Mouse (Mus musculus) left cerebral cortex, postnatal 4 days (tissue): ENCODE measurements around the gene Mrgprf. TPM values are rescaled to one million over a fixed set of nuclear protein-coding genes. Genes with fewer than 3 reads are reported as not detected.

Source experiments
- DNase-seq: peaks from one replicate; pipeline ENCODE4 v3.0.0-alpha.2; 2022
- intact Hi-C: fragments of 180-260 bp; cut with DNase I; formaldehyde crosslinking; loops from one replicate; pipeline ENCODE4 v1.15.1; 2025
- total RNA-seq, 2 experiments: library from RNA; stranded (reverse); gene quantifications; 2 replicates each; pipeline ENCODE4 v1.2.3; 2021

Gene Mrgprf
- 1 to 10 TPM; 2.2 to 3.0 TPM for total RNA-seq

GRCm38 (mm10) chr7:145300321-145301007 lies at the start of gene Mrgprf:
Gene Mrgprf, plus strand, starts transcription at chr7:145300828.
- peak; percentile 38 for DNase-seq

GRCm38 (mm10) chr7:145252715-145253476 lies 47.7 kb upstream of the Mrgprf start:
- DNase-seq, result peak; percentile 93
- intact Hi-C loops, result no loop called here

More at GRCm38 (mm10) chr7:145300321-145301007, at the start of gene Mrgprf:
- intact Hi-C loops, result no loop called here

GRCm38 (mm10) chr7:145253986-145254630 lies 46.5 kb upstream of the Mrgprf start:
- intact Hi-C loops, result no loop called here
- no peak for DNase-seq

GRCm38 (mm10) chr7:145256092-145256491 lies 44.5 kb upstream of the Mrgprf start:
- intact Hi-C loops, result no loop called here
- no peak for DNase-seq

- no peak for DNase-seq
- intact Hi-C loops, result no loop called here
Observed at GRCm38 (mm10) chr7:145264202-145264601, 36.4 kb upstream of the Mrgprf start.

- intact Hi-C loops, result no loop called here
- DNase-seq, result no peak
Observed at GRCm38 (mm10) chr7:145266011-145266410, 34.6 kb upstream of the Mrgprf start.

- intact Hi-C loops, result no loop called here
- DNase-seq, result no peak
Observed at GRCm38 (mm10) chr7:145268890-145269289, 31.7 kb upstream of the Mrgprf start.

- intact Hi-C loops, result no loop called here
- DNase-seq, result no peak
Observed at GRCm38 (mm10) chr7:145270955-145271354, 29.7 kb upstream of the Mrgprf start.

GRCm38 (mm10) chr7:145275488-145275887 lies 25.1 kb upstream of the Mrgprf start:
- intact Hi-C loops, result no loop called here
- no peak for DNase-seq

GRCm38 (mm10) chr7:145281396-145281795 lies 19.2 kb upstream of the Mrgprf start:
- intact Hi-C loops, result no loop called here
- no peak for DNase-seq

- intact Hi-C loops, result no loop called here
- no peak for DNase-seq
Observed at GRCm38 (mm10) chr7:145283041-145283440, 17.6 kb upstream of the Mrgprf start.

- peak; percentile 94 for DNase-seq
- intact Hi-C loops, result no loop called here
Observed at GRCm38 (mm10) chr7:145283487-145284187, 17.0 kb upstream of the Mrgprf start, which contains the start of gene Tpcn2. Gene Tpcn2, minus strand, starts transcription at chr7:145284011.

- no peak for DNase-seq
- intact Hi-C loops, result no loop called here
Observed at GRCm38 (mm10) chr7:145284293-145284692, 16.3 kb upstream of the Mrgprf start.

GRCm38 (mm10) chr7:145285476-145285875 lies 15.2 kb upstream of the Mrgprf start:
- intact Hi-C loops, result no loop called here
- no peak for DNase-seq

- peak; percentile 41 for DNase-seq
Observed at GRCm38 (mm10) chr7:145287410-145287809, 13.2 kb upstream of the Mrgprf start.

GRCm38 (mm10) chr7:145289302-145289701 lies 11.3 kb upstream of the Mrgprf start:
- intact Hi-C loops, result no loop called here
- peak; percentile 64 for DNase-seq

More at GRCm38 (mm10) chr7:145287410-145287809, 13.2 kb upstream of the Mrgprf start:
- intact Hi-C loops, result no loop called here

GRCm38 (mm10) chr7:145291847-145292246 lies 8.8 kb upstream of the Mrgprf start:
- no peak for DNase-seq
- intact Hi-C loops, result no loop called here

GRCm38 (mm10) chr7:145292726-145293125 lies 7.9 kb upstream of the Mrgprf start:
- no peak for DNase-seq
- intact Hi-C loops, result no loop called here

- intact Hi-C loops, result no loop called here
- no peak for DNase-seq
Observed at GRCm38 (mm10) chr7:145293859-145294258, 6.8 kb upstream of the Mrgprf start.

GRCm38 (mm10) chr7:145298666-145299490 lies 1.8 kb upstream of the Mrgprf start:
- intact Hi-C loops, result no loop called here
- no peak for DNase-seq
